Mouse (Mus musculus) heart, postnatal 0 days (tissue): ENCODE data around the gene Nom1. TPM values are rescaled to one million over a fixed set of nuclear protein-coding genes. Genes with fewer than 3 reads are reported as not detected.

Experiments
- ATAC-seq: fragments of 200-750 bp; cut with Nextera tagmentation; 2 replicates; pipeline ENCODE4 v1.8.0; 2017; ENCODE audit warnings: low read depth, moderate number of reproducible peaks, moderate library complexity; ENCODE audit not compliant: insufficient read depth
- DNase-seq: peaks from one replicate; pipeline ENCODE4 v3.0.0-alpha.2; 2016; ENCODE audit warnings: low spot score
- H3K27ac ChIP-seq: fragments of 300-500 bp; sonication (generic); 2 replicates; pipeline ENCODE4 v1.5.1; 2014; ENCODE audit warnings: low read depth, mild to moderate bottlenecking
- H3K27me3 ChIP-seq: fragments of 300-500 bp; sonication (generic); 2 replicates; pipeline ENCODE4 v1.6.1; 2014; ENCODE audit warnings: low read length, mixed read lengths; ENCODE audit not compliant: control insufficient read depth, insufficient read depth
- H3K36me3 ChIP-seq: fragments of 300-500 bp; sonication (generic); replicated peaks from 2 replicates; pipeline ENCODE4 v1.6.1; 2014; ENCODE audit warnings: low read length, mixed read lengths; ENCODE audit not compliant: control insufficient read depth, insufficient read depth
- H3K4me1 ChIP-seq: fragments of 300-500 bp; sonication (generic); 2 replicates; pipeline ENCODE4 v1.6.1; 2014; ENCODE audit warnings: antibody characterized with exemption; ENCODE audit not compliant: control insufficient read depth, insufficient read depth
- H3K4me2 ChIP-seq: fragments of 300-500 bp; sonication (generic); 2 replicates; pipeline ENCODE4 v1.6.1; 2014; ENCODE audit warnings: low read depth, mild to moderate bottlenecking, low read length, moderate library complexity
- H3K4me3 ChIP-seq: fragments of 300-500 bp; sonication (generic); 2 replicates; pipeline ENCODE4 v1.5.1; 2014; ENCODE audit warnings: low read depth, low read length
- H3K9ac ChIP-seq: fragments of 300-500 bp; sonication (generic); replicated peaks from 2 replicates; pipeline ENCODE4 v1.6.1; 2014; ENCODE audit warnings: low read depth, low read length, mixed read lengths
- H3K9me3 ChIP-seq: fragments of 300-500 bp; sonication (generic); replicated peaks from 2 replicates; pipeline ENCODE4 v1.6.1; 2016; ENCODE audit warnings: low read length; ENCODE audit not compliant: control insufficient read depth
- CTCF ChIP-seq: IDR thresholded peaks from 2 replicates; pipeline ENCODE4 v1.5.1; 2016; ENCODE audit warnings: antibody characterized with exemption, control low read depth, low read depth
- EP300 ChIP-seq: IDR thresholded peaks from 2 replicates; pipeline ENCODE4 v1.6.1; 2016; ENCODE audit warnings: antibody characterized with exemption, low read depth
- WGBS: fragments of 180-500 bp; shearing (Covaris S2); extraction: QIAGEN DNeasy Blood & Tissue Kit; methylation state at CpG from one replicate; pipeline ENCODE4 v1.1.7; 2014; 5-methylcytosine and 5-hydroxymethylcytosine counted together
- polyA plus RNA-seq: library from polyadenylated mRNA; unstranded; fragments of >200 nt; fragmentation: Nextera tagmentation; extraction: Ambion mirVana; gene quantifications from 2 replicates; pipeline ENCODE4 v1.2.1, GENCODE M21; 2015
- total RNA-seq: library from RNA; depleted of rRNA; stranded (reverse); fragments of >200 nt; gene quantifications from 2 replicates; pipeline ENCODE4 v1.2.3, GENCODE M21; 2014; ENCODE audit warnings: low replicate concordance

Gene Nom1
- total and polyA plus RNA-seq, 2 experiments from 2014 or later = 11.0 to 19.9 TPM

DNA sequence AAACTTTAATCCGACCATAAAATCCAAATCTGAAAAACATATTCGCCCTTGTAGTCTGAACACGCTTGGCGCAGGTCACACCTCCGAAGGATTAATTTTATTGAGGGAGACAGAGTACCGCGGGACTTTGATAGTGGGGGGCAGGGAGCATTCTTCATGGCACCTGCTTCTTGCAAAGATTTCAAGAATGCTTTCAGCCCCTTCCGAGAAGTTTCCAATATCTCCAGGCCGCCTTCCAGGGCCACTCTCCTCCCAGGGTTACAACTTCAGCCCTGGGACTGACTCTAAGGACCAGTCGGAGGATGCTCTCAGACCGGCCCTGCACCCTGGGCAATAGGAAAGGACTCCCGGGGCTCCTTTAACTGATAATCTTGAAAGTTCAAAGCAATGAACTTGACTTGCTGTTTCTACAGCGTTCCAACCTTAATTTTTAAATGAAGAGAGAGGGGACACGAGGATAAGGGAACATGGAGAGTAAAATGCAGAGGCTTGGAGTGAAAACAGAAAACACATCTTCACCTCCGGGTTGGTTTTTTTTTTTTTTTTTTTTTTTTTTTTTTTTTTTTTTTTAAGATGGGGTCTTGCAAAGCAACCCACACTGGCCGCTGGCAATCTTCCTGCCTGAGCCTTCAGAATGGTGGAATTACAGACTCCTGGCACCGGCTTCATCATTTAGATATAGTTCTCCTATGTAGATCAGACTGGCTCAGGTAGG, 34.0 kb downstream of the Nom1 start:
- Histone ChIP-seq H3K4me2 (peak overlapping the region; percentile 64), H3K27ac (no peak overlapping the region), H3K4me1 (peaks cover 6% of the 10 kb centered on the region; the same call in 1 of the 2 replicates), H3K4me3 (peak overlapping the region; percentile 50), H3K27me3 (peaks cover 73% of the 10 kb centered on the region), H3K9me3 (no peaks in the 10 kb centered on the region), H3K9ac (peak overlapping the region; percentile 0; the same call in 1 of the 2 replicates), H3K36me3 (no peaks in the 10 kb centered on the region)
- TF ChIP-seq CTCF (no peak), EP300 (no peak)
- DNase-seq (no peak), ATAC-seq (no peak)
- WGBS = 2% methylated on average over 17 of the region's 17 CpGs

DNA sequence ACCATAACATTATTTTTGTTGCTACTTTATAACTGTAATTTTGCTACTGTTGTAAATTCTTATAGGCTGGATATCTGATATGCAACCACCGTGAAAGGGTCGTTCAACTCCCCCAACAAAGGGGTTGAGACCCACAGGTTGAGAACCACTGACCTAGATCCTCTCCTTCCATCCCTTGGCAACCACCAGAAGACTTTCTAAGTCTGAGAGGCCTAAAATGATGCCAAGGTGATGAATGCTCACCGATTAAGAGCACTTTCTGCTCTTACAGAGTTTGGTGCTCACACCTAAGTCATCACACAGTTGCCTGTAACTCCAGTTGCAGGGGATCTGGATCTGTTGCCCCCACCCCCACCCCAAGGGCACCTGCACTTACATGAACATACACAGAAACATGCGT, 35.0 kb downstream of the Nom1 start:
- DNase-seq (no peak), ATAC-seq (no peak)
- H3K27me3 ChIP-seq = peaks cover 83% of the 10 kb centered on the region

DNA sequence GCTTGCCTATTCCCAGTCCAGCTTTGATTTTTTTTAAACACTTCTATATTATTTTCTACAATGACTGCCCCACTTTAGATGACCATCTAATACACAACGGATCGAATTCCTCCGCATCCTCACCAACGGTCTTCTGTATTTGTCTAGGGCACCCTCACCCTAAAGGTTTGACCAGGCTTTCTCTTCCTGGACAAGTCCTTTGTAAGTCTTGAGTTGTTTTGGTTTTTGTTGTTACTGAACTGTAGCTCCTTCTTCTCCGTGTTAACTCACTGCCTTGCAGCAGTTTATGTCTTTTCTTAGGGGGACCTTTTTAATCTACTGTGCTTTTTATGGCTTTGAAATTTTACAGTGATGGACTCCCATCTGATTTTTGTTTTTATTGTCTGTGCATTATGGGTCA, 35.8 kb downstream of the Nom1 start:
- no peak overlapping the region for H3K27ac ChIP-seq
- no peaks in the 10 kb centered on the region for H3K36me3 ChIP-seq
- 18% methylated on average over 5 of the region's 5 CpGs for WGBS
- H3K27me3 ChIP-seq = peaks cover 91% of the 10 kb centered on the region
- TF ChIP-seq CTCF = no peak
- TF ChIP-seq EP300 = no peak
- peaks cover 6% of the 10 kb centered on the region; the same call in 1 of the 2 replicates for H3K4me1 ChIP-seq
- H3K9me3 ChIP-seq = no peaks in the 10 kb centered on the region
- H3K9ac ChIP-seq = no peak overlapping the region
- ATAC-seq (no peak), DNase-seq (no peak)
- no peak overlapping the region for H3K4me3 ChIP-seq
- H3K4me2 ChIP-seq = no peak overlapping the region

More for the DNA sequence above, 35.0 kb downstream of the Nom1 start:
- TF ChIP-seq CTCF (no peak), EP300 (no peak)
- Histone ChIP-seq H3K9me3 (no peaks in the 10 kb centered on the region), H3K4me1 (peaks cover 6% of the 10 kb centered on the region; the same call in 1 of the 2 replicates), H3K27ac (no peak overlapping the region), H3K9ac (no peak overlapping the region), H3K4me3 (no peak overlapping the region), H3K4me2 (no peak overlapping the region), H3K36me3 (no peaks in the 10 kb centered on the region)
- whole genome bisulfite sequencing = 15% methylated on average over 4 of the region's 4 CpGs

DNA sequence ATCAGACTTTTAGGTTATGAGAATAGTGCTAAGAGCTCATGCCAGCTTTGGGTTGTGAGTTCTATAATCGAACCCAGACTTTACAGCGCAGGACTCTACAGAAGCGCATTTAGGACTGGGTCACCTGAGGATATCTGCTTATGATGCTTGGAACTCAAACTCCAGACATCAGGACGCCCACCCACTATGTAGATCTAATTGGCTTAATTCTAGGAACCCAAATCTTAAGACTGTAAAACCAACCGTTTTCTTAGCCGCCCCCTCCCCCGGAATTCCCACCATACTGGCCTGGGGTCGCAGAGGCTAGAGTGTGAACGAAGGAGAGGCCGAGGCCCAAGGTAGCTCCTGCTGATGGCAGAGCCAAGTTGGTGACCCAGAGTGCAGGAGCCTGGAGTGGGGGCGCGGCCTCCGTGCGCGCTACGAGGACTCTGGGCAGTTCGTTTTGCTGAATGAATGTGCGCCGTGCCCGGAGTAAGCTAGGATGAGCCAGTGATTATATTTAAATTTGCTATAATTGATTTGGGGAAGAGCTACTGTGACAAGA, 36.5 kb downstream of the Nom1 start:
- ATAC-seq (no peak), DNase-seq (no peak)
- WGBS = 6% methylated on average over 20 of the region's 20 CpGs
- H3K27me3 ChIP-seq = peaks cover 97% of the 10 kb centered on the region
- no peaks in the 10 kb centered on the region for H3K9me3 ChIP-seq
- H3K27ac ChIP-seq = no peak overlapping the region
- TF ChIP-seq CTCF (no peak), EP300 (no peak)
- H3K4me1 ChIP-seq = peaks cover 6% of the 10 kb centered on the region; the same call in 1 of the 2 replicates
- H3K36me3 ChIP-seq = no peaks in the 10 kb centered on the region
- H3K4me3 ChIP-seq = no peak overlapping the region
- H3K9ac ChIP-seq = no peak overlapping the region
- H3K4me2 ChIP-seq = no peak overlapping the region

DNA sequence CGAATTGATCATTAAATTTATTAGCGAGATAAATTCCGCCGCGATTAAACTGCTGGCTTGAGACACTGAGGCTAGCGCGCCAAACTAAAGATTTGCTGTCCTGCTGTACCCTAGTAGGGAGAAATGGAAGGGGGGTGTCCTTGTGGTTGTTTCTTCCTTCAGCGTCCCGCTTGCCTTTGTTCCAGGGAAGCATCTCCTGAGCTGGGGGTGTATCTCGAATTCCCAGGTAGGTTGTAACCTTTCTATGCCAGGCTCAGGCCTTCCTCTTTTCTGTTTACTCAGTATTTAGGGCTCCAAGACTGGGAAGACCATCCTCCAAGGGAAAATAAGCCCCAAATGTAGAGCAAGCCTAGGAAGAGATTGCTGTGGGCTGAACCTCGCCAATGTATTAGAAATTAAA, 36.9 kb downstream of the Nom1 start:
- Histone ChIP-seq H3K4me2 (no peak overlapping the region), H3K9me3 (no peaks in the 10 kb centered on the region), H3K9ac (no peak overlapping the region), H3K4me3 (no peak overlapping the region), H3K4me1 (peaks cover 6% of the 10 kb centered on the region; the same call in 1 of the 2 replicates), H3K27me3 (peaks cover 99% of the 10 kb centered on the region), H3K36me3 (no peaks in the 10 kb centered on the region), H3K27ac (no peak overlapping the region)
- no peak for ATAC-seq
- 8% methylated on average over 11 of the region's 11 CpGs for WGBS
- no peak for TF ChIP-seq EP300
- TF ChIP-seq CTCF = no peak
- no peak for DNase-seq
